Mouse (Mus musculus) left cerebral cortex, adult 2 months (tissue): Measurements from ENCODE around the gene Reps2. TPM values are rescaled to one million over a fixed set of nuclear protein-coding genes. Genes with fewer than 3 reads are reported as not detected.

Source experiments
- DNase-seq, 2 experiments: peaks; one replicate each; pipeline ENCODE4 v3.0.0; 2021 to 2022; ENCODE audit warnings: low spot score in 2 of 2, mixed read lengths in 1 of 2; ENCODE audit errors: extremely low spot score in 1 of 2
- H3K27ac ChIP-seq: fragments of 200-600 bp; 2 replicates; pipeline ENCODE4 v1.8.1; 2022
- H3K4me3 ChIP-seq: fragments of 200-600 bp; 2 replicates; pipeline ENCODE4 v1.8.1; 2022
- CTCF ChIP-seq: fragments of 200-600 bp; IDR thresholded peaks from 2 replicates; pipeline ENCODE4 v1.8.1; 2022; ENCODE audit warnings: antibody characterized with exemption, mild to moderate bottlenecking, moderate library complexity
- intact Hi-C: fragments of 180-260 bp; cut with DNase I; formaldehyde crosslinking; loops from one replicate; pipeline ENCODE4 v1.15.1; 2025
- total RNA-seq, 2 experiments: library from RNA; stranded (reverse); gene quantifications; 2 replicates each; pipeline ENCODE4 v1.2.3; 2021

Reps2 gene
- total RNA-seq, 2 experiments from 2014 or later: 147 to 153 TPM

GRCm38 (mm10) chrX:162527240-162527639 is 116.2 kb downstream of the Reps2 start:
- DNase-seq: peak; percentile 33 to 44
- H3K4me3 ChIP-seq: no peak overlapping the region
- peak; percentile 72 for TF ChIP-seq CTCF
- H3K27ac ChIP-seq: no peak overlapping the region; the same call in 1 of the 2 replicates
- intact Hi-C loops: loop anchor here (2.0 to 5.0 kb wide), 4 partner anchors 30 to 235 kb away; partner anchors contain the start of gene Rbbp7

- Histone ChIP-seq H3K4me3 (no peak overlapping the region), H3K27ac (peak overlapping the region; percentile 28; the same call in 1 of the 2 replicates)
- DNase-seq: no peak
- no peak for TF ChIP-seq CTCF
- intact Hi-C loops: loop anchor here (5.0 kb wide), 1 partner anchor 120 kb away; the partner anchor contains the start of gene Reps2
These were observed 121.5 kb downstream of the Reps2 start for GRCm38 (mm10) chrX:162521831-162522514.

- H3K4me3 ChIP-seq: no peak overlapping the region
- DNase-seq: no peak
- TF ChIP-seq CTCF: no peak
- intact Hi-C loops: loop anchor here (5.0 kb wide), 1 partner anchor 121 kb away; the partner anchor contains the start of gene Reps2
- H3K27ac ChIP-seq: peak overlapping the region; percentile 2; the same call in 1 of the 2 replicates
These were observed 122.3 kb downstream of the Reps2 start for GRCm38 (mm10) chrX:162521197-162521596.

- intact Hi-C loops: loop anchor here (5.0 kb wide), 1 partner anchor 122 kb away; the partner anchor contains the start of gene Reps2
- no peak for TF ChIP-seq CTCF
- Histone ChIP-seq H3K27ac (no peak overlapping the region), H3K4me3 (no peak overlapping the region)
- no peak for DNase-seq
These were observed 123.1 kb downstream of the Reps2 start for GRCm38 (mm10) chrX:162520374-162520773.

GRCm38 (mm10) chrX:162510426-162510980 is 132.9 kb downstream of the Reps2 start:
- H3K27ac ChIP-seq: no peak overlapping the region
- TF ChIP-seq CTCF: peak; percentile 44
- H3K4me3 ChIP-seq: no peak overlapping the region
- intact Hi-C loops: no loop called here
- DNase-seq: no peak

- Histone ChIP-seq H3K27ac (no peak overlapping the region), H3K4me3 (no peak overlapping the region)
- DNase-seq: no peak
- intact Hi-C loops: no loop called here
- TF ChIP-seq CTCF: no peak
These were observed 138.3 kb downstream of the Reps2 start for GRCm38 (mm10) chrX:162505186-162505585.

- DNase-seq: peak in 1 of 2 experiments; percentile 25
- H3K27ac ChIP-seq: peak overlapping the region; percentile 50; the same call in 1 of the 2 replicates
- intact Hi-C loops: no loop called here
These were observed 140.0 kb downstream of the Reps2 start for GRCm38 (mm10) chrX:162503436-162503835.

GRCm38 (mm10) chrX:162500962-162501361 is 142.5 kb downstream of the Reps2 start:
- intact Hi-C loops: no loop called here
- Histone ChIP-seq H3K4me3 (no peak overlapping the region), H3K27ac (no peak overlapping the region)
- no peak for DNase-seq
- no peak for TF ChIP-seq CTCF

More at GRCm38 (mm10) chrX:162503436-162503835, 140.0 kb downstream of the Reps2 start:
- H3K4me3 ChIP-seq: no peak overlapping the region
- no peak for TF ChIP-seq CTCF

GRCm38 (mm10) chrX:162496485-162496884 is 147.0 kb downstream of the Reps2 start:
- no peak for TF ChIP-seq CTCF
- H3K4me3 ChIP-seq: no peak overlapping the region
- intact Hi-C loops: no loop called here
- no peak for DNase-seq
- no peak overlapping the region for H3K27ac ChIP-seq

- no peak for DNase-seq
- no peak for TF ChIP-seq CTCF
- Histone ChIP-seq H3K4me3 (no peak overlapping the region), H3K27ac (no peak overlapping the region)
- intact Hi-C loops: no loop called here
These were observed 154.8 kb downstream of the Reps2 start for GRCm38 (mm10) chrX:162488630-162489029.

GRCm38 (mm10) chrX:162487734-162488133 is 155.7 kb downstream of the Reps2 start:
- Histone ChIP-seq H3K4me3 (no peak overlapping the region), H3K27ac (no peak overlapping the region)
- intact Hi-C loops: no loop called here
- TF ChIP-seq CTCF: peak; percentile 9; the same call in 1 of the 2 replicates
- no peak for DNase-seq

- no peak for TF ChIP-seq CTCF
- intact Hi-C loops: no loop called here
- H3K27ac ChIP-seq: no peak overlapping the region
- no peak overlapping the region for H3K4me3 ChIP-seq
- no peak for DNase-seq
These were observed 173.2 kb downstream of the Reps2 start for GRCm38 (mm10) chrX:162470213-162470612.
